Mouse (Mus musculus): ENCODE measurements around the gene Ankrd13d. TPM values are rescaled to one million over a fixed set of nuclear protein-coding genes. Genes with fewer than 3 reads are reported as not detected.

Ankrd13d gene
- total and polyA plus RNA-seq, 3 experiments: 3.8 to 55.1 (median 13.2) TPM

DNA sequence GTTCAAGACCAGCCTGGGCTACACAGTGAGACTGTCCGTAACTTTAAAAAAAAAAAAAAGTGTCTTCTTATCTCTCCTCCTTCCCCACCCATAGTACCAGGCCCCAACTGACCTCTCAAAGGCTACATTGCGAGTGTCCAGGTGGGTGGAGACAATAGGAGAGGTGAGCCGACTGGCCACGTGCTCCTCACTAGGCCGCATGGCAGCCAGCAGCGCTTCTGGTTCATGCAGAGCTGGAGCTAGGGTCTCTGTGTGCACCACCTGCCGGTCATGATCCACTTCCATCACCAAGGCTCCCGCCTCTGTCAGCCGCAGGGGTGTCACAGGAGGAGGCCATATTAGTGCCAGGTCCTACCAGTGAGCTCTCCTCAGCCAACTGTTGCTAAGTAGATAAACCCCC is 2.5 kb downstream of the Ankrd13d start (continued):
- TF ChIP-seq USF1 (IDR thresholded peaks at IDR 0.05; ENCODE audit: low read depth, low read length) (peak; percentile 11; the same call in 1 of the 2 replicates), CHD1 (IDR thresholded peaks at IDR 0.05; ENCODE audit: low read depth, low read length) (no peak), EP300 (IDR thresholded peaks at IDR 0.05; ENCODE audit: low read length) (no peak), RAD21 (IDR thresholded peaks at IDR 0.05; ENCODE audit: low read depth, low read length) (no peak), POLR2A (IDR thresholded peaks at IDR 0.05; ENCODE audit: low read depth, low read length) (peak; percentile 29), ZKSCAN1 (IDR thresholded peaks at IDR 0.05; ENCODE audit: borderline replicate concordance, low read depth, low read length) (no peak)

DNA sequence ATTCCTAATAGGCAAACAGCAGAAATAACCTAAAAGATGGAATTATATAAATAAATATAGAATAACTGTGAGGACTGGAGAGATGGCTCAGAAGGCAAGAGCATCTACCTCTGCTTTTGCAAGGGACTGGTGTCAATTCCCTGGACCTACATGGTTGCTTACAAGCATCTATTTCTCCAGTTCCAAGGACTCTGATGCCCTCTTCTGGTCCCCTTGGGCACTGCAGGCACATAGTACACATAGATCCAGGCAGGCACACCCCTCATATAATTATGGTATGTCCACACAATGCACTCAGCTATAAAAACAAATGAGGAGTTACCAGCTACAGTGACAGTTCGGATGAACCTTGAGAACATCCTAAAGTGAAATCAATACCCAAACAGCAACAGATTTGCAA is 3.5 kb downstream of the Ankrd13d start:
- Histone ChIP-seq H3K27ac (ENCODE audit: insufficient read depth, low read depth) (no peak overlapping the region), H3K9ac (ENCODE audit: insufficient read depth, low read depth) (no peak overlapping the region), H3K4me2 (ENCODE audit: insufficient read depth, low read depth, poor library complexity, severe bottlenecking) (no peak overlapping the region), H3K36me3 (replicated peaks in 1 of 2; ENCODE audit: control insufficient read depth in 1 of 2, insufficient read depth in 1 of 2, low read length in 1 of 2) (peaks cover 22 to 56% of the 10 kb centered on the region in 2 experiments), H3K27me3 (replicated peaks) (no peaks in the 10 kb centered on the region), H3K4me3 (replicated peaks in 1 of 3; ENCODE audit: low read depth in 2 of 3, low read length in 2 of 3, poor library complexity in 1 of 3) (no peak overlapping the region), H3K79me2 (replicated peaks; ENCODE audit: control insufficient read depth, extremely low read depth, insufficient read depth, poor library complexity, severe bottlenecking) (peaks cover 14% of the 10 kb centered on the region), H3K9me3 (replicated peaks; ENCODE audit: low read length) (peaks cover 16% of the 10 kb centered on the region), H3K4me1 (ENCODE audit: control insufficient read depth in 1 of 2, insufficient read depth in 2 of 2) (peaks cover 13 to 29% of the 10 kb centered on the region in 2 experiments)
- no peak for DNase-seq (ENCODE audit: extremely low read depth)
- TF ChIP-seq NRF1 (IDR thresholded peaks at IDR 0.05; ENCODE audit: low read depth, low read length): no peak
- no peak for TF ChIP-seq POLR2A (IDR thresholded peaks at IDR 0.05; ENCODE audit: low read depth, low read length)
- TF ChIP-seq CTCF (conservative IDR thresholded peaks at IDR 0.05 in 1 of 2, IDR thresholded peaks at IDR 0.05 in 1 of 2; ENCODE audit: low read depth in 2 of 2, low read length in 2 of 2): peak; percentile 15 to 38; a peak in 2 of 4 replicates
- peak; percentile 9 for TF ChIP-seq RAD21 (IDR thresholded peaks at IDR 0.05; ENCODE audit: low read depth, low read length)
- TF ChIP-seq SMC3 (IDR thresholded peaks at IDR 0.05; ENCODE audit: low read depth, low read length): 0 out of 2 replicates have a peak, but pooled peaks have one; percentile 14
- no peak for TF ChIP-seq E2F4 (IDR thresholded peaks at IDR 0.05; ENCODE audit: insufficient replicate concordance, low read depth, low read length)
- no peak for TF ChIP-seq BHLHE40 (IDR thresholded peaks at IDR 0.05; ENCODE audit: low read depth, low read length)
- TF ChIP-seq ZC3H11A (IDR thresholded peaks at IDR 0.05; ENCODE audit: low read depth, low read length): no peak
- in situ Hi-C loops (cut with MboI; ENCODE audit: low pct_ligation_motif_present, low pct_unique_long_range_greater_than_20kb, low sequenced_read_pairs): no loop called here
- dilution Hi-C loops (cut with MboI; ENCODE audit: extremely low pct_ligation_motif_present, extremely low pct_unique_long_range_greater_than_20kb, low sequenced_read_pairs): no loop called here

DNA sequence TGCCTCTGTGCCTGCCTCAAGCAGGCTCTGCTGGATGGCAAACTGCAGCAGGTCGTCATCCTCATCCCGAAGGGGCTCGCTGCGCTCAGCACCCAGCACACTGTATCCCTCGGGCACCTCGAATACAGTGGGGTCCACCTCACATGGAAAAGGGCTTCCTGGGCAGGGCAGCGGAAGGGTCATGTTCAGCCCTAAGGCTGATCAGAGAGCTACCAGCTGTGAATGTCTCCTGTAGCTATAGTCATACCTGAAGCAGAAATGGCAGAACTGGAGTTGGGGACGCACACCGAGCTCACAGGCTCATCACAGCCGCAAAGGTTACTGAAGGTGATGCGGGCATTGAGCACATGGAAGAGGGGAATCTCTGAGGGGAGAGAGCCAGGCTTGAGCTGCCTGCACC is 12.0 kb downstream of the Ankrd13d start:
- DNase-seq (ENCODE audit: extremely low read depth): no peak
- no peaks in the 10 kb centered on the region for H3K79me2 ChIP-seq (replicated peaks; ENCODE audit: control insufficient read depth, extremely low read depth, insufficient read depth, poor library complexity, severe bottlenecking)
- no peaks in the 10 kb centered on the region for H3K4me1 ChIP-seq (ENCODE audit: control insufficient read depth in 1 of 2, insufficient read depth in 2 of 2)
- no peak overlapping the region for H3K9ac ChIP-seq (ENCODE audit: insufficient read depth, low read depth)
- H3K36me3 ChIP-seq (replicated peaks in 1 of 2; ENCODE audit: control insufficient read depth in 1 of 2, insufficient read depth in 1 of 2, low read length in 1 of 2): peaks cover 58 to 76% of the 10 kb centered on the region in 2 experiments
- H3K4me2 ChIP-seq (ENCODE audit: insufficient read depth, low read depth, poor library complexity, severe bottlenecking): no peak overlapping the region
- no peak overlapping the region for H3K27ac ChIP-seq (ENCODE audit: insufficient read depth, low read depth)
- TF ChIP-seq ELF1 (IDR thresholded peaks at IDR 0.05; ENCODE audit: low read depth, low read length): no peak
- no peak for TF ChIP-seq MEF2A (IDR thresholded peaks at IDR 0.05; ENCODE audit: borderline replicate concordance, low read depth, low read length)
- no peak for TF ChIP-seq ZNF384 (IDR thresholded peaks at IDR 0.05; ENCODE audit: low read depth, low read length)
- no peak for TF ChIP-seq ZC3H11A (IDR thresholded peaks at IDR 0.05; ENCODE audit: low read depth, low read length)
- TF ChIP-seq MYC (IDR thresholded peaks at IDR 0.05; ENCODE audit: low read depth, low read length): no peak
- H3K9me3 ChIP-seq (replicated peaks; ENCODE audit: low read length): peaks cover 2% of the 10 kb centered on the region
- no peaks in the 10 kb centered on the region for H3K27me3 ChIP-seq (replicated peaks)
- H3K4me3 ChIP-seq (replicated peaks in 1 of 3; ENCODE audit: low read depth in 2 of 3, low read length in 2 of 3, poor library complexity in 1 of 3): no peak overlapping the region
- in situ Hi-C loops (cut with MboI; ENCODE audit: low pct_ligation_motif_present, low pct_unique_long_range_greater_than_20kb, low sequenced_read_pairs) (no loop called here), dilution Hi-C loops (cut with MboI; ENCODE audit: extremely low pct_ligation_motif_present, extremely low pct_unique_long_range_greater_than_20kb, low sequenced_read_pairs) (no loop called here)
